Comparison of ENCODE assay signal across 9 mouse cellular contexts in genomic region chr8:94996899-94997856, GRCm38 (mm10). TPM values are rescaled to one million over a fixed set of nuclear protein-coding genes. Genes with fewer than 3 reads are reported as not detected.
A peak's percentile ranks its signal among the peaks of the same experiment; 100 is the strongest.
DNase-seq lines count a peak whose midpoint lies in the region; ATAC-seq lines count a peak whose summit lies in the region.
"Had no signal": no experiment of that assay in that cellular context is flagged by ENCODE, and none has a peak within 500 bp of the region (broad histone marks: within the 10 kb centered on the region; RNA-seq: fewer than 3 reads in every experiment).

No protein-coding gene starts in this region.

- no peak for ATAC-seq in CD4-positive, CD25-positive, alpha-beta regulatory T cell, adult 4 months

- DNase-seq in embryo, embryonic 10 days (ENCODE audit: low spot score) = peak; percentile 31
- no peak for DNase-seq in embryo, embryonic 9.5 days (ENCODE audit: extremely low spot score)
- peak; percentile 52 to 57 for DNase-seq in urinary bladder, postnatal 36 days (ENCODE audit: low spot score in 2 of 2)
- no peak for DNase-seq in urinary bladder, adult 2 months (ENCODE audit: low spot score)
- peak; percentile 84 for DNase-seq in kidney, postnatal 14 days
- no peak for DNase-seq in layer of hippocampus, postnatal 14 days (ENCODE audit: low spot score in 2 of 2)
- no peak for DNase-seq in lung, postnatal 25 days (ENCODE audit: low spot score)

RNA-seq across cellular contexts. Expression of gene Adgrg3, which starts 20.3 kb away (rescaled TPM):
- 4.9 and 6.3 TPM in 2 replicates for polyA plus RNA-seq in urinary bladder, adult 2 months (2012; rRNA removed)
- under 1 TPM in 1 of 2 experiments, not detected in 1; 0.51 TPM for polyA plus RNA-seq in CD4-positive, CD25-positive, alpha-beta regulatory T cell, adult 4 months (2017; shearing (Covaris generic))
- under 1 TPM in 1 of 2 experiments, not detected in 1; 0.48 TPM for total RNA-seq in layer of hippocampus, postnatal 14 days (2021)
- total RNA-seq: CH12.LX had no signal

RNA-seq across cellular contexts. Expression of gene Adgrg1, which starts 22.6 kb away (rescaled TPM):
- polyA plus RNA-seq in urinary bladder, adult 2 months (2012; rRNA removed) = 47.4 and 52.8 TPM in 2 replicates
- polyA plus RNA-seq in CD4-positive, CD25-positive, alpha-beta regulatory T cell, adult 4 months (2017; shearing (Covaris generic)) = 1 to 10 TPM; 4.6 to 8.4 TPM
- 100 to 1,000 TPM; 113 to 146 TPM for total RNA-seq in layer of hippocampus, postnatal 14 days (2021)

RNA-seq across cellular contexts. Expression of gene Drc7, which starts 57.7 kb away (rescaled TPM):
- 0.04 TPM in 1 of 2 replicates, not detected in the other for polyA plus RNA-seq in urinary bladder, adult 2 months (2012; rRNA removed)
- polyA plus RNA-seq in CD4-positive, CD25-positive, alpha-beta regulatory T cell, adult 4 months (2017; shearing (Covaris generic)) = not detected
- total RNA-seq in layer of hippocampus, postnatal 14 days (2021) = 1 to 10 TPM; 2.1 to 4.4 TPM
- total RNA-seq: CH12.LX had no signal

Comparison
In these comparisons a context has a peak if more than half of its experiments do, and no peak if none do; other contexts are left out.
1. DNase-seq: peak in embryo, embryonic 10 days (single experiment), urinary bladder, postnatal 36 days (2 of 2) and kidney, postnatal 14 days (single experiment); none in embryo, embryonic 9.5 days (single experiment), urinary bladder, adult 2 months (single experiment), layer of hippocampus, postnatal 14 days (0 of 2) and lung, postnatal 25 days (single experiment).